Mouse (Mus musculus) forebrain, embryonic 11.5 days (tissue): ENCODE data around the gene Aspdh. TPM values are rescaled to one million over a fixed set of nuclear protein-coding genes. Genes with fewer than 3 reads are reported as not detected.

ENCODE experiments used
- ATAC-seq: fragments of 200-750 bp; cut with Nextera tagmentation; replicated peaks from 2 replicates; pipeline ENCODE4 v1.8.0; 2017; ENCODE audit warnings: moderate TSS enrichment; ENCODE audit not compliant: low FRiP score
- DNase-seq: peaks from one replicate; pipeline ENCODE4 v3.0.0-alpha.2; 2017; ENCODE audit warnings: low spot score
- H3K27ac ChIP-seq: fragments of 300-500 bp; sonication (generic); 2 replicates; pipeline ENCODE4 v1.5.1; 2014; ENCODE audit warnings: low read depth, low read length
- H3K27me3 ChIP-seq: fragments of 300-500 bp; sonication (generic); 2 replicates; pipeline ENCODE4 v1.6.1; 2014; ENCODE audit warnings: mild to moderate bottlenecking, low read length, mixed read lengths; ENCODE audit not compliant: control insufficient read depth, insufficient read depth
- H3K36me3 ChIP-seq: fragments of 300-500 bp; sonication (generic); 2 replicates; pipeline ENCODE4 v1.6.1; 2014; ENCODE audit warnings: mild to moderate bottlenecking, low read length, moderate library complexity, mixed read lengths; ENCODE audit not compliant: control insufficient read depth, insufficient read depth
- H3K4me1 ChIP-seq: fragments of 300-500 bp; sonication (generic); replicated peaks from 2 replicates; pipeline ENCODE4 v1.6.1; 2014; ENCODE audit warnings: low read length, mixed read lengths; ENCODE audit not compliant: control insufficient read depth, insufficient read depth
- H3K4me2 ChIP-seq: fragments of 300-500 bp; sonication (generic); 2 replicates; pipeline ENCODE4 v1.6.1; 2014; ENCODE audit warnings: low read depth, mild to moderate bottlenecking, low read length, moderate library complexity, mixed read lengths; ENCODE audit not compliant: severe bottlenecking
- H3K4me3 ChIP-seq: fragments of 300-500 bp; sonication (generic); 2 replicates; pipeline ENCODE4 v1.5.1; 2014; ENCODE audit warnings: low read depth, low read length
- H3K9ac ChIP-seq: fragments of 300-500 bp; sonication (generic); 2 replicates; pipeline ENCODE4 v1.6.1; 2014; ENCODE audit warnings: low read length
- H3K9me3 ChIP-seq: fragments of 300-500 bp; sonication (generic); 2 replicates; pipeline ENCODE4 v1.6.1; 2016; ENCODE audit warnings: low read length, mixed read lengths; ENCODE audit not compliant: control insufficient read depth
- WGBS: fragments of 180-500 bp; shearing (Covaris S2); extraction: QIAGEN DNeasy Blood & Tissue Kit; methylation state at CpG from one replicate; pipeline ENCODE4 v1.1.7; 2014; 5-methylcytosine and 5-hydroxymethylcytosine counted together
- polyA plus RNA-seq: library from polyadenylated mRNA; unstranded; fragments of >200 nt; fragmentation: Nextera tagmentation; extraction: Ambion mirVana; gene quantifications from 2 replicates; pipeline ENCODE4 v1.2.1, GENCODE M21; 2014

The Aspdh gene
- polyA plus RNA-seq, 1 experiment from 2014 or later = 2.6 TPM

GRCm38 (mm10) chr7:44487936-44488335, 22.7 kb downstream of the Aspdh start:
- Histone ChIP-seq H3K4me2 (no peak overlapping the region), H3K9me3 (no peaks in the 10 kb centered on the region), H3K4me3 (no peak overlapping the region), H3K4me1 (no peaks in the 10 kb centered on the region), H3K36me3 (peaks cover 4% of the 10 kb centered on the region; the same call in 1 of the 2 replicates), H3K27ac (no peak overlapping the region), H3K27me3 (no peaks in the 10 kb centered on the region), H3K9ac (no peak overlapping the region)
- DNase-seq = no peak
- ATAC-seq = no peak
- WGBS = 82% methylated on average over 7 of the region's 7 CpGs

DNA sequence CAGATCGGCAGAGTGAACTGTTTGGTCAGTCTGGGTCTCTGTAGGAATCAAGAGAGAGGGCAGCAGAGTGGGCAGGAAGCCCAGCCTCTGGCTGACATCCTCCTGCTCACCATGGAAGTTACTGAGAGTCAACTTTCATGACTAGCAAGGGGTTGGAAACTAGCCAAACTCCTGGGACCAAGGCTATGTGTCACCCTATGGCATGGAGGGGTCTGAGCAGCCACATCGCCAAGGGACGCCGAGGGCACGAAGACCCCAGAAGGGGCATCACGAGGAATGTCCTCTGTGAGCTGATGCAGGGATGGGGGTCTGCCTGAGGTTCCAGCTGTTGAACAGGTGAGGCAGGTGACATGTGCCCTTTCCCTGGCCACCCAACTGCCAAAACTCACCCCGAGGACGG, 23.4 kb downstream of the Aspdh start:
- no peak overlapping the region for H3K9ac ChIP-seq
- H3K9me3 ChIP-seq = no peaks in the 10 kb centered on the region
- H3K4me1 ChIP-seq = no peaks in the 10 kb centered on the region
- H3K36me3 ChIP-seq = peaks cover 4% of the 10 kb centered on the region; the same call in 1 of the 2 replicates
- no peak overlapping the region for H3K27ac ChIP-seq
- DNase-seq (no peak), ATAC-seq (no peak)
- 94% methylated on average over 8 of the region's 8 CpGs for WGBS
- H3K27me3 ChIP-seq = no peaks in the 10 kb centered on the region
- no peak overlapping the region for H3K4me3 ChIP-seq
- no peak overlapping the region for H3K4me2 ChIP-seq

GRCm38 (mm10) chr7:44490281-44490680, 25.1 kb downstream of the Aspdh start:
- no peak overlapping the region for H3K9ac ChIP-seq
- no peak overlapping the region for H3K4me3 ChIP-seq
- ATAC-seq (no peak), DNase-seq (no peak)
- WGBS = 94% methylated on average over 4 of the region's 4 CpGs
- no peak overlapping the region for H3K4me2 ChIP-seq
- no peaks in the 10 kb centered on the region for H3K9me3 ChIP-seq
- H3K27me3 ChIP-seq = no peaks in the 10 kb centered on the region
- no peak overlapping the region for H3K27ac ChIP-seq
- H3K36me3 ChIP-seq = peaks cover 4% of the 10 kb centered on the region; the same call in 1 of the 2 replicates
- no peaks in the 10 kb centered on the region for H3K4me1 ChIP-seq

GRCm38 (mm10) chr7:44491391-44491790, 26.2 kb downstream of the Aspdh start:
- DNase-seq = no peak
- Histone ChIP-seq H3K4me3 (no peak overlapping the region), H3K9ac (no peak overlapping the region), H3K4me2 (no peak overlapping the region), H3K4me1 (0 out of 2 replicates have a peak, but pooled peaks cover 5% of the 10 kb centered on the region), H3K9me3 (no peaks in the 10 kb centered on the region), H3K27me3 (no peaks in the 10 kb centered on the region), H3K27ac (no peak overlapping the region), H3K36me3 (peaks cover 4% of the 10 kb centered on the region; the same call in 1 of the 2 replicates)
- no peak for ATAC-seq
- 95% methylated on average over 5 of the region's 5 CpGs for WGBS

- no peak overlapping the region for H3K4me2 ChIP-seq
- H3K9ac ChIP-seq = no peak overlapping the region
- peaks cover 4% of the 10 kb centered on the region; the same call in 1 of the 2 replicates for H3K36me3 ChIP-seq
- no peaks in the 10 kb centered on the region for H3K9me3 ChIP-seq
- H3K4me1 ChIP-seq = peaks cover 5% of the 10 kb centered on the region
- no peak for ATAC-seq
- H3K4me3 ChIP-seq = no peak overlapping the region
- WGBS = 96% methylated on average over 20 of the region's 21 CpGs
- peak; percentile 51 for DNase-seq
- no peaks in the 10 kb centered on the region for H3K27me3 ChIP-seq
- H3K27ac ChIP-seq = no peak overlapping the region
Measured at GRCm38 (mm10) chr7:44492166-44492826, 27.1 kb downstream of the Aspdh start.

DNA sequence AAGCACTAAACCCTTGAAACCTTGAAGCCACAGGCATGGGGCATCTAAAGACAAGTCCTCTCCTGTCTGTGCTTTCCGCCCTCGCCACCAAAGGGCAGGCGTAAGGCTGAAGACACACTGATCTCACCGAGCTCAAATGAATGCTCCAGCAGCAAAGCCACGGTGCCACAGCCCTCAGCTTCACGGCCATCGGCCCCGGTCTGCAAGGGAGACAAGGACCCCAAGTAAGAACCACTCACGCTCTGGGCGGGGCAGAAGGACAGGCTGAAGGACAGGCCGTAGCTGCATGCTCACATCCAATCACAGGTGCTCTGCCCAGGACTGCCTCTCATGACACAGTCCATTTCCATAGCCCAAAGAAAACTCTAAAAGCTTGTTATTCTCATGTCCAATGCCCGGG, 29.5 kb downstream of the Aspdh start:
- Histone ChIP-seq H3K36me3 (peaks cover 4% of the 10 kb centered on the region; the same call in 1 of the 2 replicates), H3K27me3 (no peaks in the 10 kb centered on the region), H3K27ac (no peak overlapping the region), H3K4me1 (peaks cover 7% of the 10 kb centered on the region), H3K9ac (no peak overlapping the region), H3K4me2 (no peak overlapping the region), H3K4me3 (no peak overlapping the region), H3K9me3 (no peaks in the 10 kb centered on the region)
- DNase-seq (no peak), ATAC-seq (no peak)
- 92% methylated on average over 12 of the region's 12 CpGs for WGBS

DNA sequence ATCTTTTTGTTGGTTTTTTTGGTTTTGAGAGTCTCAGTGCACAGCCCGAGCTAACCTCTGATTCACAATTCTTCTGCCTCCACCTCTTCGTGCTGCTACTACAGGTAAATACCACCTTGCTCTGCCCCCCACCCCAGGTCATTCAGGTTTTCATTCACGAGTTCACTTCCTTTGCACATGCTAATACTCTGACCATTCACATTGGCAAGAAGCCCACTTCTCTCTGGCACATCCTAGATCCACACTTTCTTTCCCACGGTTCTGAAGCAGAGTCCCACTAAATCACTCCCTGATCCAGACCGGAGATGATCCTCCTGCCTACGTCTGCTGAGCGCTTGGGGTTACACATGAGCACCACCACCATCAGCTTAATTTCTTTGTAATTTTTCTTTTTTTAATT, 29.9 kb downstream of the Aspdh start:
- WGBS = 91% methylated on average over 7 of the region's 7 CpGs

GRCm38 (mm10) chr7:44495992-44496770, 31.0 kb downstream of the Aspdh start, which contains the start of the genes Emc10 and Fam71e1:
TSS of gene Emc10 (minus strand) at chr7:44496529.
TSS of gene Fam71e1 (plus strand) at chr7:44496581.
- Histone ChIP-seq H3K36me3 (peaks cover 4% of the 10 kb centered on the region; the same call in 1 of the 2 replicates), H3K4me3 (peak within 1 kb of the TSS; percentile 51), H3K27me3 (no peaks in the 10 kb centered on the region), H3K9ac (peak within 1 kb of the TSS; percentile 94), H3K4me1 (peaks cover 7% of the 10 kb centered on the region), H3K9me3 (no peaks in the 10 kb centered on the region), H3K4me2 (peak within 1 kb of the TSS; percentile 88), H3K27ac (peak within 1 kb of the TSS; percentile 88)
- ATAC-seq (peak; percentile 92), DNase-seq (peak; percentile 99)
- WGBS = under 1% methylated on average over 58 of the region's 58 CpGs

More for the DNA sequence above, 29.9 kb downstream of the Aspdh start:
- no peak for DNase-seq
- H3K4me2 ChIP-seq = peak overlapping the region; percentile 88
- no peak overlapping the region for H3K27ac ChIP-seq
- H3K9me3 ChIP-seq = no peaks in the 10 kb centered on the region
- H3K27me3 ChIP-seq = no peaks in the 10 kb centered on the region
- no peak for ATAC-seq
- H3K9ac ChIP-seq = peak overlapping the region; percentile 94; the same call in 1 of the 2 replicates
- H3K36me3 ChIP-seq = peaks cover 4% of the 10 kb centered on the region; the same call in 1 of the 2 replicates
- peaks cover 7% of the 10 kb centered on the region for H3K4me1 ChIP-seq
- H3K4me3 ChIP-seq = no peak overlapping the region; the same call in 1 of the 2 replicates
